Mouse (Mus musculus): ENCODE data around the gene Tjp3.
"Not testable (repeated sequence)": the region's sequence is repeated elsewhere in the genome, so short reads cannot be mapped to it uniquely, and the experiment has no call there.

The Tjp3 gene

DNA sequence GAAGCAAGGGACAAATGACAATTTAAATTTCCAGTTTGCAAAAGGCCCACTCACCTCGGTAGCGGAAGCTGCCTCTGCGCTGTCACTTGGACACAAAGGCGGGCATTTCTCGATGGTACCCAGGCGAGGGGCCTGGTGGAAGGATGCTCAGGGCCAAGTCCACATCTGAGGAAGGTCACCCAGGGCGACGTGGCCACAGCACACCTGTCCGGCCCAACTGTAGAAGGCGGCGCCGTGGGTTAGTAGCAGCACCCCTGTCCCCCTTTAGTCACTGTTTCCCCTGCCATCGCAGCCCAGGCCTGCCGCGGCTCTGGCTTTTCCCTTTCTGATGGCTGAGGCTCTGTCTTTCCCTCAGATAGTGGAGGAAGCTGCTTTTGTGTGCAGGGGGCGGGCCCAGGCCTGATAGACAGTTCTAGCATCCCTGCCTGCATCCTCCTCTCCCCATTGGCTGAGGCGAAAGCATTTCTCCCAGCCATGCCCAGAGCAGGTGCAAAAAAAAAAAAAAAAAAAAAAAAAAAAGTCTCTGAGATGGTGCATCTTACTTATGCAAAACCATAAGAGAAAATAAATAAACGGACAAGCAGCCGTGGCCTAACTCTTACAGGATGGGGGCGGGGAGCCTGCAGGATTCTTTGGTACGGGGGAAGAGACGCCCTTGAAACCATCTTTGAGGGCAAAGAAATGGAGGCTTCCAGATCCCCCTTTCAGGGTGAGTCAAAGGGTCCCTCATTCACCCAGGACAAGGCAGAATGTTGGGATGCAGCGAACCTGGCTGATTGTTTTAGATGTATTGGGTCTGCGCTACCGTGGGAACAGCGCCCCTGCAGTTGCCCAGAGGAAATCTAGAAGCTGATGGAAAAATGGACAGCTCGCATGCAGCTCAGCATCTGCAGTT is 60.7 kb downstream of the Tjp3 start, which contains the start of gene Atcay:
Gene Atcay, minus strand, starts transcription at position 396 of the 895 bp plus-strand sequence.
- DNase-seq: peak; percentile 87 to 91

DNA sequence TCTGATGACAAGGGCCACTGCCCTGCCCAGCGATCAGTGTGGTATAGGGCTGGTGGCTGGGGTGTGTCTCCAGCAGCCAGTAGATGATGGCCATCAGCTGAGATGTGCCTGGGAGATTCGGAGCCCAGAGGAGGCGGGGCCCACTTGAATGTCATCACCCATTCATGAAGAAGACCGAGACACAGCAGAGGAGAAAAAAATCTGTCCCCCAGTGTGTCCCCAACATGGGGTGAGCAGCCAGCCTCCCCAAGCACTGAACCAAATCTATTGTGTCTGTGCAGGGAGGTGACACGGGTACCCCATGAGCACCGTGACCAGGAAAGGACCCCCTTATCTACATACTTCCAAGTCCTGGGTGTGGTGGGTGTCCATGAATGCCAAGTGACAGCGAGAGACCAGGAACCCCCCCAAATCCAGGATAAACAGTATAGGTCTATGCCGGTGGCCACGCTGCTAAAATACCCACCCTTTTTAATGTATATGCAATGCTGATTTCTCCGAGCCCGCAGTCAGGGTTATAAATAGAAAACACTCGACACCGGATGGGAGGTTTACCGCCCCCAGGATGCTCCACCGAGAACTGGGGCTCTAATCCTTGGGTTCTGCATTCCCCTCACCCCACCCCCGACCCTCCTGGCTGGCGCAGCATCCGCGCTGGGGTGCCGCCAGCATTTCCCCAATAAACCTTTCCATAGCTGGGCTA is 61.5 kb downstream of the Tjp3 start:
- peak; percentile 56 to 65 for DNase-seq

DNA sequence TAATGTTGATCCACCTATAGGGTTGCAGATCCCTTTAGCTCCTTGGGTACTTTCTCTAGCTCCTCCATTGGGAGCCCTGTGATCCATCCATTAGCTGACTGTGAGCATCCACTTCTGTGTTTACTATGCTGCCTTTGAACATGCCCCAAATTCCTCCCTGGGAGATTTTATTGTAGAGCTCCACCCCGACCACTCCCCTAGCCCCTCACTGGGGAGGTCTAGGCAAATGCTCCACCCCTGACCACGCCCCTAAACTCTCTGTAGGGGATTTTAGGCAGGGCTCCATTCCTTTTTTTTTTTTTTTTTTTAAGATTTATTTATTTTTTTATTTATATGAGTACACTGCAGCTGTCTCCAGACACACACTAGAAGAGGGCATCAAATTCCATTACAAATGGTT is 67.7 kb downstream of the Tjp3 start:
- DNase-seq: not testable (repeated sequence)

Data from cerebellum, postnatal 25 days (tissue).